Mouse (Mus musculus) lung, embryonic 14.5 days (tissue): Measurements from ENCODE around the gene Flywch2. TPM values are rescaled to one million over a fixed set of nuclear protein-coding genes. Genes with fewer than 3 reads are reported as not detected.

Experiments
- ATAC-seq: fragments of 200-750 bp; cut with Nextera tagmentation; 2 replicates; pipeline ENCODE4 v1.8.0; 2017; ENCODE audit warnings: mild to moderate bottlenecking, moderate TSS enrichment, moderate library complexity; ENCODE audit not compliant: insufficient read depth
- DNase-seq: peaks from one replicate; pipeline ENCODE4 v3.0.0-alpha.2; 2015
- H3K27ac ChIP-seq: fragments of 300-500 bp; sonication (generic); 2 replicates; pipeline ENCODE4 v1.5.1; 2014; ENCODE audit warnings: low read depth, mild to moderate bottlenecking, moderate library complexity
- H3K27me3 ChIP-seq: fragments of 300-500 bp; sonication (generic); 2 replicates; pipeline ENCODE4 v1.6.1; 2014; ENCODE audit warnings: low read length, control low read depth; ENCODE audit not compliant: insufficient read depth
- H3K36me3 ChIP-seq: fragments of 300-500 bp; sonication (generic); 2 replicates; pipeline ENCODE4 v1.6.1; 2014; ENCODE audit warnings: control low read depth; ENCODE audit not compliant: insufficient read depth
- H3K4me1 ChIP-seq: fragments of 300-500 bp; sonication (generic); 2 replicates; pipeline ENCODE4 v1.6.1; 2014; ENCODE audit warnings: antibody characterized with exemption, control low read depth; ENCODE audit not compliant: insufficient read depth
- H3K4me2 ChIP-seq: fragments of 300-500 bp; sonication (generic); 2 replicates; pipeline ENCODE4 v1.6.1; 2014; ENCODE audit warnings: mild to moderate bottlenecking
- H3K4me3 ChIP-seq: fragments of 300-500 bp; sonication (generic); 2 replicates; pipeline ENCODE4 v1.5.1; 2014; ENCODE audit warnings: low read depth, low read length
- H3K9ac ChIP-seq: fragments of 300-500 bp; sonication (generic); 2 replicates; pipeline ENCODE4 v1.6.1; 2014
- H3K9me3 ChIP-seq: fragments of 300-500 bp; sonication (generic); 2 replicates; pipeline ENCODE4 v1.6.1; 2016; ENCODE audit warnings: low read depth, low read length, control low read depth
- CTCF ChIP-seq: IDR thresholded peaks from 2 replicates; pipeline ENCODE4 v1.5.1; 2016; ENCODE audit warnings: antibody characterized with exemption, low read depth
- WGBS: fragments of 180-500 bp; shearing (Covaris S2); extraction: QIAGEN DNeasy Blood & Tissue Kit; methylation state at CpG from one replicate; pipeline ENCODE4 v1.1.7; 2014; 5-methylcytosine and 5-hydroxymethylcytosine counted together
- polyA plus RNA-seq: library from polyadenylated mRNA; unstranded; fragments of >200 nt; fragmentation: Nextera tagmentation; extraction: Ambion mirVana; gene quantifications from 2 replicates; pipeline ENCODE4 v1.2.1, GENCODE M21; 2014

The Flywch2 gene
- polyA plus RNA-seq, 1 experiment from 2014 or later: 28.4 TPM

DNA sequence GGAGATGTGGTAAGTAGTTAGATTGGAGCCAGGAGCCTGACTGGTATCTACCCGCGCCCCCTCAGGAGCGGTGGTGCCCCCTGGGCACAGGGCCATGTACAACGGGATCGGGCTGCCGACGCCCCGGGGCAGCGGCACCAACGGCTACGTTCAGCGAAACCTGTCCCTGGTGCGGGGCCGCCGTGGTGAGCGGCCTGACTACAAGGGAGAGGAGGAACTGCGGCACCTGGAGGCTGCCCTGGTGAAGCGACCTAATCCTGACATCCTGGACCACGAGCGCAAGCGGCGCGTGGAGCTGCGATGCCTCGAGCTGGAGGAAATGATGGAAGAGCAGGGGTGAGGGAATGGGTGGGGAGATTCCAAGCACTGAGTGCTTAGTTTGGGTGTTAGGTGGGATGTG is 21.0 kb upstream of the Flywch2 start:
- Histone ChIP-seq H3K27ac (no peak overlapping the region), H3K4me2 (peak overlapping the region; percentile 83; the same call in 1 of the 2 replicates), H3K9me3 (no peaks in the 10 kb centered on the region), H3K4me1 (peaks cover 14% of the 10 kb centered on the region; the same call in 1 of the 2 replicates), H3K27me3 (no peaks in the 10 kb centered on the region), H3K9ac (no peak overlapping the region), H3K4me3 (no peak overlapping the region), H3K36me3 (peaks cover 52% of the 10 kb centered on the region)
- DNase-seq (no peak), ATAC-seq (no peak)
- no peak for TF ChIP-seq CTCF
- WGBS: 72% methylated on average over 25 of the region's 25 CpGs

DNA sequence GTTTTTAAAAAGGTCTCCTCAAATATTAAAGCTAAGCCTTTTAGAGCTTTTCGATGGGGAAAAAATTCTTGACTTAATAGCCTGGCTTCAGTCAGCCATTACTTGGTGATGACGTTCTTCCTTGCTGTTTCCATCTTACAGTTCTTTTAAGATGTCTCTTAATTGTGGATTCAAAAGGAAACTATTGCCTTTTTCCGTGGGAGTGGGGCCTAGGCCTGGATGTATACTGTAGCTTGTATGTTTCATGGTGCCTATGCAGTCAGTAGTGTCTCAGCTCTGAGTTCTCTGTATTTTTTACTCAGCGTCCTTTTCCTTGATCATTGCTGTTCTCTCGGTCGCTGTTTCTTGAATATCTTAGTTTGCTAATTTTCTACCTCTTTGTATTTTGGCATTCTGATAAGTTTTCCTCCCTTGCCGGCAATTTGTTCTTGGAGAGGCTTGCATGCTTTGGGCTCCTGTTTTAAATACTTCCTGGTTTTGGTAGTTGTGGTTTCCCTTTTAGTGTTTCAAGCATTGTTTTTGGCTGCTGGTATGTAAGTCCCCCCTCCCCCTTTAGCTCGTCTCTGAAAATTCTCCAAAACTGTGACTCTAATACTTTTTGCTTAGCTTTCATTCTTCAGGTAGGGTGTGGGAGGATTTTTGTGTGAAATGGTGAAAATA is 18.7 kb upstream of the Flywch2 start:
- Histone ChIP-seq H3K4me1 (peaks cover 14% of the 10 kb centered on the region; the same call in 1 of the 2 replicates), H3K36me3 (peaks cover 29% of the 10 kb centered on the region), H3K9me3 (no peaks in the 10 kb centered on the region), H3K27ac (0 out of 2 replicates have a peak overlapping the region, but pooled peaks have one; percentile 94), H3K4me2 (peak overlapping the region; percentile 83), H3K4me3 (peak overlapping the region; percentile 99), H3K9ac (peak overlapping the region; percentile 98), H3K27me3 (no peaks in the 10 kb centered on the region)
- DNase-seq (no peak), ATAC-seq (no peak)
- no peak for TF ChIP-seq CTCF
- WGBS: 1% methylated on average over 8 of the region's 8 CpGs

GRCm38 (mm10) chr17:23803366-23804041 is 17.6 kb upstream of the Flywch2 start:
- H3K27ac ChIP-seq: peak overlapping the region; percentile 94
- peaks cover 14% of the 10 kb centered on the region; the same call in 1 of the 2 replicates for H3K4me1 ChIP-seq
- DNase-seq: peak; percentile 89
- H3K4me2 ChIP-seq: peak overlapping the region; percentile 83
- no peaks in the 10 kb centered on the region for H3K27me3 ChIP-seq
- H3K9ac ChIP-seq: peak overlapping the region; percentile 98
- WGBS: under 1% methylated on average over 59 of the region's 83 CpGs
- TF ChIP-seq CTCF: no peak
- peak; percentile 62 for ATAC-seq
- no peaks in the 10 kb centered on the region for H3K9me3 ChIP-seq
- H3K4me3 ChIP-seq: peak overlapping the region; percentile 99
- peaks cover 18% of the 10 kb centered on the region for H3K36me3 ChIP-seq

GRCm38 (mm10) chr17:23802746-23803365 is 17.0 kb upstream of the Flywch2 start:
- peak overlapping the region; percentile 83 for H3K4me2 ChIP-seq
- DNase-seq: peak; percentile 99
- peaks cover 12% of the 10 kb centered on the region for H3K36me3 ChIP-seq
- peak; percentile 99 for ATAC-seq
- peak overlapping the region; percentile 99 for H3K4me3 ChIP-seq
- peak overlapping the region; percentile 98 for H3K9ac ChIP-seq
- H3K9me3 ChIP-seq: no peaks in the 10 kb centered on the region
- 0 out of 2 replicates have a peak, but pooled peaks have one; percentile 1 for TF ChIP-seq CTCF
- H3K4me1 ChIP-seq: peaks cover 14% of the 10 kb centered on the region; the same call in 1 of the 2 replicates
- peak overlapping the region; percentile 94 for H3K27ac ChIP-seq
- WGBS: under 1% methylated on average over 60 of the region's 60 CpGs
- H3K27me3 ChIP-seq: no peaks in the 10 kb centered on the region

GRCm38 (mm10) chr17:23801627-23802026 is 15.7 kb upstream of the Flywch2 start:
- H3K4me2 ChIP-seq: no peak overlapping the region
- no peaks in the 10 kb centered on the region for H3K27me3 ChIP-seq
- no peak for DNase-seq
- 90% methylated on average over 10 of the region's 10 CpGs for WGBS
- H3K9ac ChIP-seq: no peak overlapping the region
- no peak for ATAC-seq
- peaks cover 11% of the 10 kb centered on the region; the same call in 1 of the 2 replicates for H3K4me1 ChIP-seq
- peaks cover under 1% of the 10 kb centered on the region for H3K36me3 ChIP-seq
- no peaks in the 10 kb centered on the region for H3K9me3 ChIP-seq
- H3K27ac ChIP-seq: no peak overlapping the region
- no peak overlapping the region for H3K4me3 ChIP-seq
- TF ChIP-seq CTCF: no peak

DNA sequence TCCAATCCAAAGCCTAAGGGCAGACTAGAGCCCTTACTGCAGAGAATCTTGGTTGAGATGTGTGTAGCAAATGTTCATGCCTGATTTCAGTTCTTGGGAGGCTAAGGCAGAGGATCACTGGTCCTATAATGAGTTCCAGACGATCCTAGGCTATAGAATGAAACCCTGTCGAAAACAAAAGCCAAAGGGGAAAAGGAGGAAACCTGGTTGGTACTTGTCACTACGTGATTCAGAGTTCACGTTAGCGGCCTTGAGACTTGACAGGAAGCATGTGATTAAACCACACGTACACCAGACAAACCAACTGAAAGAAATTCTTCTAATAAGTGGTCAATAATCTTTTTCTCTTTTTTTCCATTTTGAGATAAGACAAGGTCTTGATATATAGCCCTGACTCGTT is 11.4 kb upstream of the Flywch2 start:
- Histone ChIP-seq H3K27ac (no peak overlapping the region), H3K36me3 (no peaks in the 10 kb centered on the region), H3K4me2 (no peak overlapping the region), H3K27me3 (no peaks in the 10 kb centered on the region), H3K4me1 (no peaks in the 10 kb centered on the region), H3K9me3 (no peaks in the 10 kb centered on the region), H3K4me3 (no peak overlapping the region), H3K9ac (no peak overlapping the region)
- DNase-seq (no peak), ATAC-seq (no peak)
- 67% methylated on average over 7 of the region's 7 CpGs for WGBS
- no peak for TF ChIP-seq CTCF

DNA sequence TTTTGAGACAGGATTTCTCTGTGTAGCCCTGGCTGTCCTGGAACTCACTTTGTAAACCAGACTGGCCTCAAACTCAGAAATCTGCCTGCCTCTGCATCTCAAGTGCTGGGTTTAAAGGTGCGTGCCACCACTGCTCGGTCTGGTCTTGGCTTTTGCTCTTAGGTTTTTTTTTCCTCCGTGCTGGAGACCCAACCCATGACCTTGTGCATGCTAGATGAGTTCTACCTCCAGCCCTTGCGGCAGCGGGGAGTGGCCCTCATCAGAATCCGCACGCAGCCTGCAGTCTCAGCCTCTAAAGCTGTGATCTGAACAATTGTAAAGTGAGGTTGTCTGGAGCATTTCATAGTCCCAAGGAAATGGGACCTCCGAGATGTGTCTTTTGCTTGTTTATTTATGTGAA is 9.4 kb upstream of the Flywch2 start:
- Histone ChIP-seq H3K36me3 (no peaks in the 10 kb centered on the region), H3K27me3 (no peaks in the 10 kb centered on the region), H3K4me1 (no peaks in the 10 kb centered on the region), H3K9ac (no peak overlapping the region), H3K27ac (no peak overlapping the region), H3K4me2 (no peak overlapping the region), H3K9me3 (no peaks in the 10 kb centered on the region), H3K4me3 (no peak overlapping the region)
- ATAC-seq: no peak
- no peak for TF ChIP-seq CTCF
- DNase-seq: no peak
- WGBS: 92% methylated on average over 8 of the region's 8 CpGs
